Mouse (Mus musculus) kidney, adult 2 months (tissue): ENCODE results near the gene Grhpr. TPM values are rescaled to one million over a fixed set of nuclear protein-coding genes. Genes with fewer than 3 reads are reported as not detected.

Experiments used
- DNase-seq: peaks from one replicate; pipeline ENCODE4 v3.0.0; 2021
- H3K27ac ChIP-seq: fragments of 200-500 bp; 2 replicates; pipeline ENCODE4 v1.5.1; 2012; ENCODE audit warnings: low read depth, low read length, control low read depth, inconsistent platforms; ENCODE audit not compliant: insufficient read depth
- H3K27me3 ChIP-seq: fragments of 200-500 bp; replicated peaks from 2 replicates; pipeline ENCODE4 v1.6.1; 2012; ENCODE audit warnings: mild to moderate bottlenecking, moderate library complexity, low read length, inconsistent platforms; ENCODE audit not compliant: control insufficient read depth, insufficient read depth
- H3K36me3 ChIP-seq: fragments of 200-500 bp; 2 replicates; pipeline ENCODE4 v1.6.1; 2012; ENCODE audit warnings: mild to moderate bottlenecking, moderate library complexity, low read length, inconsistent platforms; ENCODE audit not compliant: control insufficient read depth, insufficient read depth
- H3K4me1 ChIP-seq: fragments of 200-500 bp; 2 replicates; pipeline ENCODE4 v1.6.1; 2011; ENCODE audit warnings: low read length; ENCODE audit not compliant: control insufficient read depth, insufficient read depth
- H3K4me3 ChIP-seq: fragments of 200-500 bp; 2 replicates; pipeline ENCODE4 v1.5.1; 2011; ENCODE audit warnings: mild to moderate bottlenecking, low read depth, low read length, control low read depth; ENCODE audit not compliant: insufficient read depth
- CTCF ChIP-seq: fragments of 200-500 bp; conservative IDR thresholded peaks from 2 replicates; pipeline ENCODE4 v1.5.1; 2011; ENCODE audit warnings: low read depth, mild to moderate bottlenecking, control low read depth, low read length, moderate library complexity, mixed read lengths; ENCODE audit not compliant: insufficient read depth, insufficient read length
- POLR2A ChIP-seq: fragments of 200-500 bp; IDR thresholded peaks from one replicate; pipeline ENCODE4 v1.6.1; 2011; ENCODE audit warnings: low read depth, low read length, control low read depth
- WGBS: fragments of 180-500 bp; shearing (Covaris S2); methylation state at CpG from one replicate; pipeline ENCODE4 v1.1.7; 2018; 5-methylcytosine and 5-hydroxymethylcytosine counted together
- polyA plus RNA-seq: library from polyadenylated mRNA; depleted of rRNA; stranded (reverse); fragments of >200 nt; gene quantifications from 2 replicates; pipeline ENCODE4 v1.2.3, GENCODE M21; 2012

Gene Grhpr
- polyA plus RNA-seq, 1 experiment: 342 TPM

DNA sequence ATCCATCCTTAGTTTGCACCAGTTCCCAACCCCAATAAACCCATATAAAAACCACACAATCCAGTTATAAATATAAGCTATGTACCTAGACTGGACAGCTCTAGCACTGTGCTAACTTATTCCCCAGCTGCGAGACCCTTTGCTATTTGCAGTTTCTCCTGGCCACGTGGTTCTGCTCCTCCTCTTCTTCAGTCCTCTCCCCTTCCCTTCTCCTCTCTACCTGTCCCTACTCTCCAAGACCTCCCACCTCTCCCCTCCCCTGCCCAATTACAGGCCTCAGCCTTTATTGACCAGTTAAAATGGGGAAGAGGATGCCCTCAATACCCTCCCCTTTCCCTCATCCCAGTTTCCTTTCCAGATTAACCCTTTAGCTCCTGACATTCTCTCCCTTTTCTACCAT is 32.3 kb downstream of the Grhpr start:
- DNase-seq: no peak
- 3% methylated on average over 2 of the region's 2 CpGs for WGBS
- peaks cover 9% of the 10 kb centered on the region; the same call in 1 of the 2 replicates for H3K4me1 ChIP-seq
- no peak overlapping the region for H3K27ac ChIP-seq
- H3K36me3 ChIP-seq: no peaks in the 10 kb centered on the region
- no peaks in the 10 kb centered on the region for H3K27me3 ChIP-seq
- TF ChIP-seq CTCF (no peak), POLR2A (no peak)
- H3K4me3 ChIP-seq: peak overlapping the region; percentile 86; the same call in 1 of the 2 replicates

DNA sequence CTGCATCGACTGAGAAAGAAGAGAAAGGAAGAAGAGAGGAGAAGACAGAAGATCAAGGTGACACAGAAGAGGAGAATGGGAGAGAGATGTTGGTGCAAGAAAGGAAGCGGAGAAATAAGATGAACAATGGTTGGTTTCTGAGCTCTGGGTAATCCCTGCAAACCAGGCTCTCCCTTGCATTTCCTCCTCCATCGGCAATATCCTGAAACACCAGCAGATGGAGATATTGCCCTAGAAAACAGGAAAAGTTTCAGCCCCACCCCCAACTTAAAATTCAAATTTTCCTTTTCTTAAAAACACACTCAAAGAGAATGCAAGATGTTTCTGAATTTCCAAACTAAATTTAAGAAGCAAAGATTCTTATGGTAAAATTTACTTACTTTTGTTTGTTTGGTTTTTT is 34.4 kb downstream of the Grhpr start:
- Histone ChIP-seq H3K4me1 (peaks cover 9% of the 10 kb centered on the region; the same call in 1 of the 2 replicates), H3K27ac (no peak overlapping the region), H3K27me3 (no peaks in the 10 kb centered on the region), H3K4me3 (no peak overlapping the region), H3K36me3 (no peaks in the 10 kb centered on the region)
- WGBS: 11% methylated on average over 3 of the region's 3 CpGs
- DNase-seq: peak; percentile 78
- TF ChIP-seq POLR2A (no peak), CTCF (peak; percentile 66)

GRCm38 (mm10) chr4:45018452-45018980 is 37.3 kb downstream of the Grhpr start, which contains the start of gene Polr1e:
TSS of gene Polr1e (plus strand) at chr4:45018583.
- Histone ChIP-seq H3K27me3 (no peaks in the 10 kb centered on the region), H3K4me1 (peaks cover 8% of the 10 kb centered on the region; the same call in 1 of the 2 replicates), H3K27ac (no peak within 1 kb of the TSS), H3K36me3 (no peaks in the 10 kb centered on the region), H3K4me3 (peak within 1 kb of the TSS; percentile 88)
- WGBS: under 1% methylated on average over 29 of the region's 29 CpGs
- TF ChIP-seq CTCF (no peak), POLR2A (no peak)
- peak; percentile 98 for DNase-seq

DNA sequence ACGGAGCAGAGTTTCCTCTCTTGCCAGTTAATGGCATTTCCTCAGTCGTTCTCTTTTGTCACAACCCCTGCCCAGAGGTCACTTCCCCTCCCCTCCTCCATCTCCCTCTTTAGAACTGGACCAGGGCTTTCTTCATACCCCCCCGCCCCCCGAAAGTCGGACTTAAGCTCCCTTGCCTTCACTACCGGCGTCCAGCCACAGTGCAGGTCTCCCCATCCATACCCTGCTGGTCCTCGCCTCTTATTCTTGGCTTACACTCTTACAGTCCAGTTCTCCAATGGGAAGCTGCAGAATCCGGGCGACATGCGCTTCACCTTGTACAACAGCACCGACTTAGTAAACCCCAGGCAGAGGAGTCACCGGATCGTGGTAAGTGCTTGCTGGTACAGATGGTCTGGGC is 37.8 kb downstream of the Grhpr start:
- no peak for DNase-seq
- no peaks in the 10 kb centered on the region for H3K27me3 ChIP-seq
- H3K4me3 ChIP-seq: peak overlapping the region; percentile 88
- 1% methylated on average over 14 of the region's 14 CpGs for WGBS
- H3K36me3 ChIP-seq: no peaks in the 10 kb centered on the region
- no peak overlapping the region for H3K27ac ChIP-seq
- H3K4me1 ChIP-seq: peaks cover 7% of the 10 kb centered on the region; the same call in 1 of the 2 replicates
- no peak for TF ChIP-seq CTCF
- TF ChIP-seq POLR2A: no peak

DNA sequence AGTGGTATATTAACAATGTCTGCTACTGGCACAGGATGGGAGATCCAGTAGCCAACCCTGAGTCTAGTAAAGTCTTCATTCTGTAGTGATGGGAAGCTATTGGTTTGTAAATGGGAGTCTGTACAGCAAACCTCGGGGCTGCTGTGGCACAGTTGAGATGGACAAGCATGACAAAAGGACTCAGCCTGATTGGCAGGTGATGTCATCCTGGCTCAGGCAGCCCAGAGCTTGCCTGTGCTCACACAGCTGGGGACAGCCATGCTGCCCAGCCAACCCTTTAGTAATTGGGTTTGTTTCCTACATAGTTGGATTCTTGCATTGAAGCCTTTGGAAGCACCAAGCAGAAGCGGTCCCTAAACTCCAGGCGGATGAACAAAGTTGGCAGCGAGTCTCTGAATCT is 45.3 kb downstream of the Grhpr start:
- Histone ChIP-seq H3K4me3 (no peak overlapping the region), H3K4me1 (no peaks in the 10 kb centered on the region), H3K36me3 (no peaks in the 10 kb centered on the region), H3K27ac (no peak overlapping the region), H3K27me3 (no peaks in the 10 kb centered on the region)
- TF ChIP-seq CTCF (no peak), POLR2A (no peak)
- DNase-seq: no peak
- WGBS: 95% methylated on average over 4 of the region's 4 CpGs

DNA sequence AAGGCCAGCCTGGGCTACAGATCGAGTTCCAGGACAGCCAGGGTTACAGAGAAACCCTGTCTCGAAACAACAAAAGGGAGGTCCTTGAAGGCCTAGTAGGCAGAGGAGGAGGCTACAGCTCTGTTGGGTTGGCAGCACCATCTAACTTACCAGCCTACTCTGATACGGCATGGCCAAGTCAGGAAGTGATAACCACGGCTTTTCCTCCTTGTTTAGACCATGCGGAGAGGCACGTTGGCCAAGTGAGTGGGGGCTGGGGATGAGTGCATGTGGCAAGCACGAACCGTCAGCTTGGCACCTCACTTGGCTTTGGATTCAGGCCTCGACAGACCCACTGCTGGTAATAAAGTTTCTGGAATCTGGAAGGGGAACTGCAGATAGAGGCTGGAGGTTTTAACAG is 51.4 kb downstream of the Grhpr start:
- 89% methylated on average over 9 of the region's 9 CpGs for WGBS
- H3K27ac ChIP-seq: no peak overlapping the region
- no peak for DNase-seq
- H3K4me3 ChIP-seq: no peak overlapping the region
- TF ChIP-seq POLR2A (no peak), CTCF (no peak)
- H3K36me3 ChIP-seq: no peaks in the 10 kb centered on the region
- H3K4me1 ChIP-seq: peaks cover 13% of the 10 kb centered on the region
- no peaks in the 10 kb centered on the region for H3K27me3 ChIP-seq

DNA sequence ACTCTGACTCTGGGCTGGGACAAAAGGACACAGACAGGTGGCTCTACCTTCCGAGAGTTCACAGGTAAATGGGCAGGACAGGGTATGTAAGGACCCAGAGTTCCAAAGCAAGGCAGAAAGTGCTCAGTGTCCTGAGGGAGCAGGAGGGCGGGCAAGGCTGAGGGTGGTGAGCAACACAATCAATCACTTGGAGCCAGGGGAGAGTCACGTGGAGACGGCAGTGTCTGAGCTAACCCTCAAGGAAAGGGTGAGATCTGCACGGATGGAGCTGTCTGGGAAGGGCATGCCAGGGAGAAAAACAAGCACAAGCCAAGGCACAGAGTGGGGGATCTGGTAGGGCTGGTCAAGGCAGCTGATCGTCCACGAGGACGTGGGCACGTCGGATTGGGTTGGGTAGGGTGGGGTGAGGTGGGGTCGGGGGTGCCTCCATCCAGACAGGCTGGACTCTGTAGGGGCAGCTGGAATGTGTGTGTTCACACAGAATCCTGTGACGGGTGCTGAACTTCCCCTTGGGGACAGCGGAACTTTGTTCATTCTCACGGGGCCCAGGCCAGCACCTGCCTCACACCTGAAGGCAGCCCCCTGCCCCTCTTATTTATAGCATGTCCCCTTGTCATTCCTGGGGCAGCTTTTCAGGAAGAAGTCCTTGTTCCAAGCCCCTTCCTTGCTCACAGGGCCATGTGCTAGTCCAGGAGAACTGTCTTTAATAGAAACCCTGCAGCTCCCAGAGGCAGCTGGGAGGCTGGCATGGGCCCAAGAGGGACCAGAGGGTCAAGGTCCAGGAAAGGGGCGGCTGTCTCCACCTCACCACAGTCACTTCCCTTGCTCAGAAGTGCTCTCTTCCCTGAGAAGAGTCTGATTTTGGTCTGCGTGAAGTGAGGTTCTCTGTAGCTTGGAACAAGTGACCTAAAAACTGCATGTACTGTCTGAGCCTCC is 53.8 kb downstream of the Grhpr start:
- H3K4me1 ChIP-seq: peaks cover 19% of the 10 kb centered on the region
- peak; percentile 90 for DNase-seq
- no peak overlapping the region for H3K4me3 ChIP-seq
- no peak for TF ChIP-seq POLR2A
- TF ChIP-seq CTCF: no peak
- peak overlapping the region; percentile 75 for H3K27ac ChIP-seq
- H3K27me3 ChIP-seq: no peaks in the 10 kb centered on the region
- 44% methylated on average over 16 of the region's 16 CpGs for WGBS
- no peaks in the 10 kb centered on the region for H3K36me3 ChIP-seq
